Mouse (Mus musculus) hindbrain, embryonic 10.5 days (tissue): ENCODE measurements around the gene Lck. TPM values are rescaled to one million over a fixed set of nuclear protein-coding genes. Genes with fewer than 3 reads are reported as not detected.
"Not testable (repeated sequence)": the region's sequence is repeated elsewhere in the genome, so short reads cannot be mapped to it uniquely, and the experiment has no call there.

Source experiments
- DNase-seq: peaks from one replicate; pipeline ENCODE4 v3.0.0-alpha.2; 2017; ENCODE audit warnings: low spot score
- H3K27ac ChIP-seq: fragments of 300-500 bp; sonication (generic); 2 replicates; pipeline ENCODE4 v1.5.1; 2016; ENCODE audit warnings: mild to moderate bottlenecking, moderate library complexity
- H3K27me3 ChIP-seq: fragments of 300-500 bp; sonication (generic); 2 replicates; pipeline ENCODE4 v1.6.1; 2016; ENCODE audit warnings: mild to moderate bottlenecking; ENCODE audit not compliant: poor library complexity, insufficient read depth, severe bottlenecking
- H3K36me3 ChIP-seq: fragments of 300-500 bp; sonication (generic); 2 replicates; pipeline ENCODE4 v1.6.1; 2016; ENCODE audit warnings: mild to moderate bottlenecking, moderate library complexity
- H3K4me1 ChIP-seq: fragments of 300-500 bp; sonication (generic); replicated peaks from 2 replicates; pipeline ENCODE4 v1.6.1; 2016; ENCODE audit warnings: mild to moderate bottlenecking
- H3K4me3 ChIP-seq: fragments of 300-500 bp; sonication (generic); 2 replicates; pipeline ENCODE4 v1.5.1; 2016; ENCODE audit warnings: mild to moderate bottlenecking, moderate library complexity
- H3K9me3 ChIP-seq: fragments of 300-500 bp; sonication (generic); 2 replicates; pipeline ENCODE4 v1.6.1; 2016; ENCODE audit warnings: mild to moderate bottlenecking, moderate library complexity
- WGBS: fragments of 180-500 bp; shearing (Covaris S2); methylation state at CpG from one replicate; pipeline ENCODE4 v1.1.7; 2016; 5-methylcytosine and 5-hydroxymethylcytosine counted together
- polyA plus RNA-seq: library from polyadenylated mRNA; unstranded; fragments of >200 nt; fragmentation: Nextera tagmentation; extraction: Ambion mirVana; gene quantifications from 2 replicates; pipeline ENCODE4 v1.2.1, GENCODE M21; 2016

Lck gene
- polyA plus RNA-seq, 1 experiment from 2014 or later, result 6.5 TPM

DNA sequence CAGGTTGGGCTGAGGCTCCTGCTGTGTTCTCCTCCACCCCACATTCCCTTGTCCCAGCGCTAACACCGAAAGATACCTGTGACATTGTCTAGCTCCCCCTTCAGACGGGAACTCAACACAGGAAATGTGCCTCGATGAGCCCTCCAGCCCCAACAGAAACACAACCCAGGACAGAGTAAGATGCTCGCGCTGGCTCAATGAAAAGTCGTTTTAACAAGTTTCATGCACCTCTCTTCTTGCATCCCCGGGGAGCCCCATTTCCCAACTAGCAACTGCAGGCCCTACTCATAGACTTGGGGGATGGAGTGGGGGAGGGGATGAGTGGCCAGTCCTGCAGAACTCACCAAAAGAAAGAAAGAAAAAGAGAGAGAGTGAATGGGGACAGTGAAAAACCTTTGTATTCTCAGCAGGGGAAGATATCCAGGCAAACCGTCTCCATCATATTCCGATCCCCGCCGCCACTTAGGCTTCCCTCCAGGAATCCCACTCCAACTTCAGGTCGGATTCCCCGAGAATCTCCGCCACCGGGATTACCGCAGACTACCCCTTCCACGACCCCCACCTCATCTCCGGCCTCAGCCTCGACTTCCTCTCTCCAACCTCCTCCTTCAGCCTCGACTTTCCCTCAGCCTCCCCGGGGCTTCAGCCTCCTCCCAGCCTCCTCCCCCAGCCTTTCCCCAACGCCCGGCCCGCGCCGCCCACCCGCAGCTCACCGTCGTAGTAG lies 31.4 kb downstream of the Lck start:
- WGBS, result under 1% methylated on average over 30 of the region's 30 CpGs
- no peaks in the 10 kb centered on the region for H3K27me3 ChIP-seq
- peaks cover 27% of the 10 kb centered on the region for H3K4me1 ChIP-seq
- H3K9me3 ChIP-seq, result no peaks in the 10 kb centered on the region
- peak; percentile 30 for DNase-seq
- H3K27ac ChIP-seq, result peak overlapping the region; percentile 98
- peaks cover 41% of the 10 kb centered on the region for H3K36me3 ChIP-seq
- H3K4me3 ChIP-seq, result peak overlapping the region; percentile 90

DNA sequence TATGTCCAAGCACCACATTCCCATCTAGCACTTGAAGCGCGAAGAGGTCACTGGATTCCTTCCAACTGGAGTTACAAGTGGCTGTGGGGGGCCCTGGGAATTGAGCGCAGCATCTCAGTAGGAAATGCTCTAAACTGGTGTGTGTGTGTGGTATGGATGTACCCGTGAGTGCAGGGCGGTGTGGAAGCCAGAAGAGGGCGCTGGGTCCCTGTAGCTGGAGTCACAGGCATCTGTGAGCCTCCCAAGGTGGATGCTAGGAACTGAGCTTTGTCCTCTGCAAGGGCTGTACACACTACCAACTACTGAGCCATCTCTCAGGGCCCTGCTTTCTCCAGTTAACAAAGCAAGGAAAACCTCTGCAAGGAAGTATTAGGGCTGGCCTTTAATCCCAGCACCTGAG lies 33.4 kb downstream of the Lck start:
- H3K27ac ChIP-seq, result no peak overlapping the region
- peak overlapping the region; percentile 9; the same call in 1 of the 2 replicates for H3K4me3 ChIP-seq
- peaks cover 27% of the 10 kb centered on the region for H3K4me1 ChIP-seq
- no peaks in the 10 kb centered on the region for H3K9me3 ChIP-seq
- DNase-seq, result no peak
- H3K27me3 ChIP-seq, result no peaks in the 10 kb centered on the region
- peaks cover 59% of the 10 kb centered on the region for H3K36me3 ChIP-seq
- 92% methylated on average over 6 of the region's 6 CpGs for WGBS

DNA sequence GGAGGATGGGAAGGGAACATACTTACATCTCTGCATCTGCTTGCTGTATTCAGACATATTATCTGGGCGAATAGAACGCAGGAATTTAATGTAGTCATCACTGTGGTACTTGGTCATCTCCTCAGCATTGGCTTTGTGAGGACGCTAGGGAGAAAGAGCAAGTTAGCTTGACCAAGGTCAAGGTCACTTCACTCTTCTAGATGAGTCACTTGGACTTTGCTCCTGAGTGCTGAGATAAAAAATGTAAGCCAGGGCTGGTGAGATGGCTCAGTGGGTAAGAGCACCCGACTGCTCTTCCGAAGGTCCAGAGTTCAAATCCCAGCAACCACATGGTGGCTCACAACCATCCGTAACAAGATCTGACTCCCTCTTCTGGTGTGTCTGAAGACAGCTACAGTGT lies 44.5 kb downstream of the Lck start:
- DNase-seq, H3K27ac ChIP-seq, H3K9me3 ChIP-seq, H3K4me3 ChIP-seq, H3K27me3 ChIP-seq, H3K4me1 ChIP-seq: not testable (repeated sequence)
- 93% methylated on average over 6 of the region's 6 CpGs for WGBS
- H3K36me3 ChIP-seq, result peaks cover 98% of the 10 kb centered on the region

DNA sequence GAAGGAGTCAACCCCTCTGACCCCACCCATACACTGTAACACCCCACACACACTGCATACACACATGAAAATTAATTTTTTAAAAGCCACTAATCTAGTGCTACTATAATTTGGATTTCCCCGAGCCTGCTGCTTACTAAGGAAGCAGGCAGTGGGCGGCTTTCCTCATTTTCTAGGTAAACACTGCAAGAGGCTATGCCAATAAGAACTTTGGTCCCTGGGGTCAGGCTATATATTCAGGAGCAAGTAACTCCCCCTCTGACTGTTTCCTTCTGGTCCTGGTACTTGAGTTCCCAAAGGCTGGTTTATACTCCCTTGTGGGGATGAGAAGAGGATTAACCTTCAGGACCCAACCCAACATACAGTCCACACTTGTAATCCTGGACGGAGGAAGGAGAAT lies 47.6 kb downstream of the Lck start:
- WGBS, result 89% methylated on average over 3 of the region's 3 CpGs
- Histone ChIP-seq H3K9me3 (no peaks in the 10 kb centered on the region), H3K27ac (no peak overlapping the region), H3K36me3 (peaks cover 99% of the 10 kb centered on the region), H3K27me3 (no peaks in the 10 kb centered on the region), H3K4me3 (no peak overlapping the region), H3K4me1 (no peaks in the 10 kb centered on the region)
- no peak for DNase-seq

DNA sequence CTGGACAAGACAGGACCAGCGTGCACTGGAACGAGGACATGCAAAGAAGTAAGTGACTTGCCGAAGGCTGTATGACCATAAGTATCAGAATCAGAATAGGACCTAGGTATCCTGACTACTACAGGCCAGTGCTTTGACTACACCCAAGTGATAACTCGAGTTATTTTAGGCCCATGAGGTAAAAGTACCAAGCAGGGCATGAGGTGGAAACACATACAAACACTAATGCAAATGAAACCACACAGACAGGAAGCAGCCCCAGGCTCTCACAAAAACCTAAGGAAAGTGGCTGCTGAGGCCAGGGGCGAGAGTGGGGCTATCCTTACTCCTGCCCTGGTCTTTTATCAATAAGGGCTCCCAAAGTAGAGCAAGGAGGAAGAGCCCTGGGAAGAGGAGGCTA lies 48.1 kb downstream of the Lck start:
- peaks cover 99% of the 10 kb centered on the region for H3K36me3 ChIP-seq
- WGBS, result 94% methylated on average over 5 of the region's 5 CpGs

DNA sequence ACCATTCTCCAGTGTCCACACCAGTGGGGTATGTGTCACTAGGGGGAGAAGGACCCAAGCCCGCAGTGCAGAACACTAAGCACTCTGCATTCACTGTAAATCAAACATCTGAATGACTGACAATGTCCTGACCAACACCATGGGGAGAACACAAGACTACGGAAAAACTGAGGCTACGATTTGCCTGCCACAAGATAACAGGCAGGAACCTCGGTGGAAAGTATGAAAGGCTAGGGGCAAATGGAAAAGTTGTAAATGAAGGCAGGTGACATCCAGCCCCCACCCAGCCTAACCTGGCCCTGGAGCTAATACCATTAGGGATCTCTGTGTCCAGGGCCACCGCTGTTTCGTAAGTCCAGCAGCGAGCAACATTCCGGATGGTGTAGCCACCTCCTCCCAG lies 54.9 kb downstream of the Lck start:
- H3K27me3 ChIP-seq, result no peaks in the 10 kb centered on the region
- H3K4me3 ChIP-seq, result no peak overlapping the region
- 90% methylated on average over 8 of the region's 8 CpGs for WGBS
- no peak overlapping the region for H3K27ac ChIP-seq
- H3K4me1 ChIP-seq, result peaks cover 27% of the 10 kb centered on the region
- H3K9me3 ChIP-seq, result no peaks in the 10 kb centered on the region
- peaks cover 91% of the 10 kb centered on the region for H3K36me3 ChIP-seq
- no peak for DNase-seq

More for the DNA sequence above, 48.1 kb downstream of the Lck start:
- H3K9me3 ChIP-seq, result no peaks in the 10 kb centered on the region
- no peaks in the 10 kb centered on the region for H3K4me1 ChIP-seq
- H3K4me3 ChIP-seq, result no peak overlapping the region
- H3K27ac ChIP-seq, result no peak overlapping the region
- H3K27me3 ChIP-seq, result no peaks in the 10 kb centered on the region
- no peak for DNase-seq

DNA sequence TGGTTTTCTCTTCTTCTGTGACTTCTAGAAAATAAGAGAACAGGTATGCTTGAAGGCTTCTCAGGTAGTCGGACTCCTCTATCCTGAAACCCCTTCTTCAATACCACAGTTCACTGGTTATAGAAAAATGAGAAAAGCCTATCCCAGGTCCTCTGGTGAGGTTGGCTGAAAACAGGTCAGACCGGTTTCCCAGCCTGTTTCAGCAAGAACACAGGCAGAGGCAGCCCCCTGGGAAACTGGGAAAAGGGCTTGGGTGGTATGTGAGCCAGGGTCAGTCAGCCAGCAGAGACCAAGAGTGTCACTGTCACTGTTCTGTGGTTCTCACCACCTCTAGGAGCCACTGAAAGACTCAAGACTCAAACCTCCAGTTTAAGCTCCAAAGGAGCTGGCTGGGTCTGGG lies 56.5 kb downstream of the Lck start:
- WGBS, result 54% methylated on average over 2 of the region's 2 CpGs
- 0 out of 2 replicates have a peak overlapping the region, but pooled peaks have one; percentile 0 for H3K4me3 ChIP-seq
- no peak overlapping the region; the same call in 1 of the 2 replicates for H3K27ac ChIP-seq
- H3K9me3 ChIP-seq, result no peaks in the 10 kb centered on the region
- no peaks in the 10 kb centered on the region for H3K27me3 ChIP-seq
- DNase-seq, result peak; percentile 43
- H3K36me3 ChIP-seq, result peaks cover 75% of the 10 kb centered on the region
- H3K4me1 ChIP-seq, result peaks cover 42% of the 10 kb centered on the region

DNA sequence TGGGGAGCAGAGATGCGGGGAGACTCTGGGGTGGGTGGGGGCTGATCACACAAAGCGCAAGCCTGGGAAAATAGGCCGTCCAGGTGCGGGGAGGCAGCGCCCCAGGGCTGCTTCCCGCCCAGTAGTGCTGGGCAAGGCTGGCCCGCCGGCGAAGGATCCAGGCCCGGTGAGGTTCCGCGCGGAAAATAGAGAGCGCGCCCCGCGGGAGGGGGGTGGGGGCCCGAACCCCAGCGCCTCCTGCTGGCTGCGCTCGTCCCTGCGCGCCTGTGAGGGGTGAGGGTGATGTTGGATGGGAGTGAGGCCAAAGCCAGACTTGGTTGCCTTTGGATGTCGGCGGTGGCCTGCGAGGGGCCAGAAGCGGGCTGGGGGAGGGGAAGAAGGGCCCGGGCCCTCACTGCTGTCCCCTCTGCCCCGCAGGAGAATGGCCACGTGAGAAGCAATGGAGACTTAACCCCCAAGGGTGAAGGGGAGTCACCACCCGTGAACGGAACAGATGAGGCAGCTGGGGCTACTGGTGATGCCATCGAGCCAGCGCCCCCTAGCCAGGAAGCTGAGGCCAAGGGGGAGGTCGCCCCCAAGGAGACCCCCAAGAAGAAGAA lies 59.0 kb downstream of the Lck start:
- Histone ChIP-seq H3K27me3 (no peaks in the 10 kb centered on the region), H3K36me3 (peaks cover 49% of the 10 kb centered on the region), H3K4me3 (peak overlapping the region; percentile 90), H3K4me1 (peaks cover 63% of the 10 kb centered on the region), H3K27ac (peak overlapping the region; percentile 100), H3K9me3 (no peaks in the 10 kb centered on the region)
- under 1% methylated on average over 35 of the region's 35 CpGs for WGBS
- DNase-seq, result peak; percentile 78

DNA sequence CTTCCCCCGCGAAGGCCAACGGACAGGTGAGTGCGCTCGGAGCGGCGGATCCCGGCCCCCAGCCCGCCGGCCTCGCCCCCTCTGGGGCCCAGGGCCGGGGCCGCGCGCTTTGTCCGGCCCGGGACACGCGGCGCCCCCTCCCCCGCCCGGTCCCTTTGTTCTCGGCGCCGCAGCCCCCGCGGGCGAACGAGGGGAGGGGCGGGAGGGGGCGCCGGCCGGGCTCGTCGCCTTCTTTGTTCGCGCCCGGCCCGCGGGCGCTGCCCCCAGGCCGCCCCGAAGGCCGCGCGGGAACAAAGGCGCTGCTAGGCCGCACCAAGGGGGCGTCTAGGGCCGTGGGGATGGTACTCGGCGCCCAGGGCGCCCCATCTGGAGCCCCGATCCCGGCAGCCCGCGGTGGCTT lies 59.5 kb downstream of the Lck start:
- DNase-seq, result no peak
- under 1% methylated on average over 45 of the region's 57 CpGs for WGBS
- peaks cover 68% of the 10 kb centered on the region for H3K4me1 ChIP-seq

DNA sequence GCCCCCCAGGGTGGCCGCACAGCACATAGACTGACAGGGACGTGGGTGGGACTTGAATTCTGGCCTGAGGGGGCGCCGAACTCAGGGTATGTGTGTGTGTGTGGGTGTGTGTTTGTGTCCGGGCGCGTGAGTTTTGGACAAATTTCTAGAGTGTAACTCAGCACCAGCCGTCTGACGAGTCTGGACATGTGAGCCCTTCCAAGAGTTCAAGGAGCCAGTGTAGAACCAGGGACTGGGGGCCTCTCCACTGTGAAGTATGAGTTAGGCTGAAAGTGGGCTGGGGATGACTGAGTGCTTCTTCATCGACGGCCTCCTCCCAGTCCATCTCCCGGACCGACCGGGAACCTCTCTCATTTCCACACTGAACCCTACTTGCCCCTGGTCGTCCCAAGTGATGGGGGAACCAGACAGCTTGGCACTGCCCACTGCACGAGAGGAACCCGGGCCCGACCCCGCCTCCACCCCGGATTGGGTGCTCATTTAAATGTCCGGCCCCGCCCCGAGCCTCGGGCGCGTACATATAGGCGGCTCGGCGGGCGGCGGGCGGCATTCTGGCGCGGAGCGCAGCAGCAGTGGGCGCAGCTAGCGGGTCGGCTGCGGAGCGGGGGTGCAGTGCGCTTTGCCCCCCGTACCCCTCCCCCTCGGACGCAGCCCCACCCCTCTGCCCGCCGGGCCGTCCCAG lies 60.2 kb downstream of the Lck start, which contains the start of gene Marcksl1:
Gene Marcksl1, plus strand, starts transcription at position 496 of the 682 bp plus-strand sequence.
- DNase-seq, result peak; percentile 92
- WGBS, result 5% methylated on average over 47 of the region's 47 CpGs
- Histone ChIP-seq H3K27ac (peak within 1 kb of the TSS; percentile 100), H3K9me3 (no peaks in the 10 kb centered on the region), H3K36me3 (peaks cover 39% of the 10 kb centered on the region), H3K27me3 (no peaks in the 10 kb centered on the region), H3K4me3 (peak within 1 kb of the TSS; percentile 90), H3K4me1 (peaks cover 75% of the 10 kb centered on the region)

More for the DNA sequence above, 59.5 kb downstream of the Lck start:
- H3K27ac ChIP-seq, result peak overlapping the region; percentile 100
- H3K27me3 ChIP-seq, result no peaks in the 10 kb centered on the region
- peak overlapping the region; percentile 90 for H3K4me3 ChIP-seq
- peaks cover 46% of the 10 kb centered on the region for H3K36me3 ChIP-seq
- H3K9me3 ChIP-seq, result no peaks in the 10 kb centered on the region

DNA sequence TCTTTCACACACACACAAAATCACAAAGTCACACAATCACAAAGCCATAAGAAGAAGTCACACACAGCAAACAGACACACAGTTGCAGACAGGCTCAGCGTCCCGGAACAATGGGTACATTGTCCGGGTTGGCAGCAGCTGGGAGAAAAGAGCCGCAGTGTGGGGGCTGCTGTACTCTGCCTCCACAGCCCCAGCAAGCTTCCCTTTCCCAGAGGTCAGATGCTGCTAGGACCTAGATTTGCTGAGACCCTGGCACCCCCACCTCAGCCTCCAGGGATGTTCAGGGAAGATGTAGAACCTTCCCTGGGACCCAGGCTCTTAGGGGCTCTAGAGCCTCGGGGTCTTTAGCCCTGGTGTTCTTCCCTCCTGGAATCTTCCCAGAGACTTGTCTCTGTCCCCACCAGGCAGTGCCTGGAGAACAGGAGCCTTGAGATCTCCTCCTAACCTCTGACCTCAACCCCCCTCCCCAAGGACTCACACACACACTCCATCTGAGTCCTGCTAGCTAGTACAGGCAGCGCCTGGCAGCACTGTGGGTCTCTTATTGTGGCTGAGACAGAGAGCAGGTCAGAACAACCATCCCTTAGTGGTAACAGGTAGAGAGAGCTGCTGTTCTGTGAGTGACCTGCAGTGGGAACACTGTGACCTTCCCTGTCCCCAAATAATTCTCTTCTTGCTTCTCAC lies 61.9 kb downstream of the Lck start:
- Histone ChIP-seq H3K9me3 (no peaks in the 10 kb centered on the region), H3K36me3 (peaks cover 22% of the 10 kb centered on the region), H3K4me1 (peaks cover 73% of the 10 kb centered on the region), H3K4me3 (peak overlapping the region; percentile 26), H3K27me3 (no peaks in the 10 kb centered on the region), H3K27ac (peak overlapping the region; percentile 100)
- peak; percentile 54 for DNase-seq
- 9% methylated on average over 6 of the region's 6 CpGs for WGBS

DNA sequence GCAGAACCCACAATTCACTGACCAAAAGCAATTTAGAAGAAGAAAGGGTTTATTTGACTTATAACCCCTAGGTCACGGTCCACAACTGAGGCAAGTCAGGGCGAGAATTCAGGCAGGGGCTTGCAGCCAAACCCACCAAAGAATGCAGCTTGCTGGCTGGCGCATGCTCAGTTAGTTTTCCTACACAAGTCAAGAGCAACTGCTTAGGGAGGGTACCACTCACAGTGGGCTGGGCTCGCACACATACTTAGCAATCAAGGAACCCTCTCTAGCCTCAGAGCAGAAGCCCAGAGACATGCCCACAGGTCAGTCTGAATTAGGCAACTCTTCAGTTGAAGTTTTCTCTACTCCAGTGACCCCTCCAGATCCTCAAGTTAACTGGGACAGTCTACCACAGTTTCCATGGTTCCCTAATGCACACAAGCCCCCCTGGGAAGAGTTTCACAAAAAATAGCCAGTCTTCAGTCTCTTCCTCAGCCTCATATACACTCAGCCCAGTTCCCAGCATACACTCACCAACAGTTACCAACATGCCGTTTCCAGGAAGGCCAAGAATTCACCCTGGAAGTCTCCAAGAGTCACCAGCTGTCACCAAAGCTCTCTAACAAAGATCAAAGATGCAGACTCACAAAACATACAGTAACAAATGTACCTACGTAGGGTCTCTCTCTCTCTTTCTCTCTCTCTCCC lies 62.6 kb downstream of the Lck start:
- peak; percentile 41 for DNase-seq
- H3K4me1 ChIP-seq, result peaks cover 70% of the 10 kb centered on the region
- WGBS, result 25% methylated on average over 6 of the region's 6 CpGs

More for the DNA sequence above, 62.6 kb downstream of the Lck start:
- H3K4me3 ChIP-seq, result peak overlapping the region; percentile 26
- no peaks in the 10 kb centered on the region for H3K9me3 ChIP-seq
- H3K27ac ChIP-seq, result peak overlapping the region; percentile 100
- H3K27me3 ChIP-seq, result no peaks in the 10 kb centered on the region
- H3K36me3 ChIP-seq, result peaks cover 15% of the 10 kb centered on the region
